Mouse (Mus musculus) T-cell, adult 2 months (primary cell): ENCODE data around the gene Ankrd13a.
"Not testable (repeated sequence)": the region's sequence is repeated elsewhere in the genome, so short reads cannot be mapped to it uniquely, and the experiment has no call there.

Source experiments
- DNase-seq: peaks from one replicate; pipeline ENCODE4 v3.0.0; 2022; ENCODE audit warnings: low spot score

Ankrd13a gene

GRCm38 (mm10) chr5:114829740-114830139 is 55.3 kb downstream of the Ankrd13a start:
- no peak for DNase-seq

GRCm38 (mm10) chr5:114836886-114837285 is 62.4 kb downstream of the Ankrd13a start:
- DNase-seq = no peak

- DNase-seq = not testable (repeated sequence)
These were observed 66.0 kb downstream of the Ankrd13a start for GRCm38 (mm10) chr5:114840481-114840880.

GRCm38 (mm10) chr5:114842155-114842554 is 67.7 kb downstream of the Ankrd13a start:
- not testable (repeated sequence) for DNase-seq

- DNase-seq = no peak
These were observed 68.2 kb downstream of the Ankrd13a start for GRCm38 (mm10) chr5:114842674-114843073.

DNA sequence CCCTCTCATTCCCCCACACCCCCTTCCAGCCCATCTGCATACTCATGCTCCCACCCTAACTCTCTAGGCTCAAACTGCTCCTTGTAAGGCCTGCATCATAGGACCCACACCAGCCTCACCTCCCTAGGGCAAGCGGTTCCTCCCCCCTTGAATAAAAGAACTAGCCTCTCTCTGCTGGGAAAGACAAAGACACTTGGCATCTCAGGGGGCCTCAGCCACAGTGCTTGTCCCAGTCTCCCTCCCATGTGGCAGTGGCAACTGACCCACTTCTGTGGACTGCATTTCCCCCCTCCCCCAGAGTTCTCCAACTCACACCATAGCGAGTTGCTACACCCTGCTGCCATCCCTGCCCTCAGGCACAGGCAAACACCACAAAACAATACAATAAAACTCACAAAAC is 69.9 kb downstream of the Ankrd13a start:
- not testable (repeated sequence) for DNase-seq

- no peak for DNase-seq
These were observed 77.2 kb downstream of the Ankrd13a start for GRCm38 (mm10) chr5:114851565-114852236.

GRCm38 (mm10) chr5:114853364-114853763 is 78.9 kb downstream of the Ankrd13a start, which contains the start of gene 4930519G04Rik:
4930519G04Rik (plus strand) TSS chr5:114853664.
- DNase-seq = not testable (repeated sequence)
